In genomic region chr15:86078481-86079216, GRCm38 (mm10) we compare ENCODE assay signal across 14 mouse cellular contexts. TPM values are rescaled to one million over a fixed set of nuclear protein-coding genes. Genes with fewer than 3 reads are reported as not detected.
A peak's percentile ranks its signal among the peaks of the same experiment; 100 is the strongest.
DNase-seq lines count a peak whose midpoint lies in the region; ATAC-seq and TF ChIP-seq lines count a peak whose summit lies in the region.
"Had no signal": no experiment of that assay in that cellular context is flagged by ENCODE, and none has a peak within 500 bp of the region (broad histone marks: within the 10 kb centered on the region; RNA-seq: fewer than 3 reads in every experiment).

No protein-coding gene starts in this region.

- H3K4me2 ChIP-seq in heart, postnatal 0 days (ENCODE audit: low read depth, low read length): no peak overlapping the region
- no peak overlapping the region for H3K4me2 ChIP-seq in midbrain, embryonic 11.5 days
- no peak overlapping the region for H3K4me2 ChIP-seq in midbrain, embryonic 15.5 days
- H3K4me2 ChIP-seq: hindbrain, embryonic 12.5 days had no signal

- no peak for ATAC-seq in heart, postnatal 0 days (ENCODE audit: insufficient read depth, low read depth)
- no peak for ATAC-seq in midbrain, embryonic 11.5 days (ENCODE audit: low FRiP score)
- ATAC-seq in midbrain, embryonic 15.5 days (replicated peaks): no peak
- ATAC-seq: intestine, embryonic 16.5 days; Patski had no signal

- H3K4me1 ChIP-seq in kidney, adult 2 months (ENCODE audit: control insufficient read depth, insufficient read depth, low read length): peaks cover 33% of the 10 kb centered on the region
- peaks cover 61% of the 10 kb centered on the region for H3K4me1 ChIP-seq in heart, postnatal 0 days (ENCODE audit: control insufficient read depth, insufficient read depth)
- H3K4me1 ChIP-seq in midbrain, embryonic 11.5 days (ENCODE audit: control insufficient read depth, insufficient read depth, low read length): peaks cover 8% of the 10 kb centered on the region
- H3K4me1 ChIP-seq in midbrain, embryonic 15.5 days: peaks cover 29% of the 10 kb centered on the region

- no peak for TF ChIP-seq CTCF in kidney, adult 2 months (conservative IDR thresholded peaks at IDR 0.05; ENCODE audit: insufficient read depth, insufficient read length, low read depth, low read length)
- TF ChIP-seq CTCF in heart, postnatal 0 days (IDR thresholded peaks at IDR 0.05; ENCODE audit: low read depth): no peak

- WGBS in kidney, adult 2 months: 50% methylated on average over 18 of the region's 18 CpGs
- 60% methylated on average over 18 of the region's 18 CpGs for WGBS in heart, postnatal 0 days
- WGBS in midbrain, embryonic 11.5 days: 78% methylated on average over 18 of the region's 18 CpGs
- 77% methylated on average over 18 of the region's 18 CpGs for WGBS in midbrain, embryonic 15.5 days

- DNase-seq in heart, adult 11 months: peak; percentile 95
- no peak for DNase-seq in heart, postnatal 4 days
- DNase-seq in kidney, adult 2 months: peak; percentile 50
- DNase-seq in kidney, adult 11 months: no peak
- DNase-seq in heart, postnatal 0 days (ENCODE audit: low spot score): no peak
- DNase-seq in kidney, postnatal 14 days: peak; percentile 61
- no peak for DNase-seq in midbrain, embryonic 11.5 days (ENCODE audit: low spot score, missing footprints)
- DNase-seq: cerebellum, adult 18-20 months; gastrocnemius, postnatal 10 days; lung, adult 2 months had no signal

- no peaks in the 10 kb centered on the region for H3K9me3 ChIP-seq in heart, postnatal 0 days (replicated peaks; ENCODE audit: control insufficient read depth, low read length)
- no peaks in the 10 kb centered on the region for H3K9me3 ChIP-seq in midbrain, embryonic 11.5 days (ENCODE audit: control insufficient read depth, low read length)
- H3K9me3 ChIP-seq in midbrain, embryonic 15.5 days: no peaks in the 10 kb centered on the region
- H3K9me3 ChIP-seq: hindbrain, embryonic 12.5 days had no signal

- H3K36me3 ChIP-seq in kidney, adult 2 months (ENCODE audit: control insufficient read depth, insufficient read depth, low read length): no peaks in the 10 kb centered on the region
- H3K36me3 ChIP-seq in heart, postnatal 0 days (replicated peaks; ENCODE audit: control insufficient read depth, insufficient read depth, low read length): no peaks in the 10 kb centered on the region
- no peaks in the 10 kb centered on the region for H3K36me3 ChIP-seq in midbrain, embryonic 11.5 days (ENCODE audit: control insufficient read depth, insufficient read depth, low read length)
- no peaks in the 10 kb centered on the region for H3K36me3 ChIP-seq in midbrain, embryonic 15.5 days (replicated peaks)

- TF ChIP-seq POLR2A in kidney, adult 2 months (IDR thresholded peaks at IDR 0.05; ENCODE audit: low read depth, low read length): no peak

- no peak overlapping the region for H3K9ac ChIP-seq in heart, postnatal 0 days (replicated peaks; ENCODE audit: low read depth, low read length)
- H3K9ac ChIP-seq in midbrain, embryonic 11.5 days (ENCODE audit: low read length): no peak overlapping the region
- no peak overlapping the region for H3K9ac ChIP-seq in midbrain, embryonic 15.5 days
- H3K9ac ChIP-seq: hindbrain, embryonic 12.5 days had no signal

- H3K4me3 ChIP-seq in kidney, adult 2 months (ENCODE audit: insufficient read depth, low read depth, low read length): no peak overlapping the region
- H3K4me3 ChIP-seq in heart, postnatal 0 days (ENCODE audit: low read depth, low read length): no peak overlapping the region
- H3K4me3 ChIP-seq in midbrain, embryonic 11.5 days (ENCODE audit: low read depth, low read length): no peak overlapping the region
- H3K4me3 ChIP-seq in midbrain, embryonic 15.5 days: no peak overlapping the region
- H3K4me3 ChIP-seq: hindbrain, embryonic 12.5 days had no signal

- TF ChIP-seq EP300 in heart, postnatal 0 days (IDR thresholded peaks at IDR 0.05; ENCODE audit: low read depth): no peak

- H3K27me3 ChIP-seq in kidney, adult 2 months (replicated peaks; ENCODE audit: control insufficient read depth, insufficient read depth, low read length): no peaks in the 10 kb centered on the region
- H3K27me3 ChIP-seq in heart, postnatal 0 days (ENCODE audit: control insufficient read depth, insufficient read depth, low read length): no peaks in the 10 kb centered on the region
- no peaks in the 10 kb centered on the region for H3K27me3 ChIP-seq in midbrain, embryonic 11.5 days (ENCODE audit: control insufficient read depth, insufficient read depth, low read length)
- H3K27me3 ChIP-seq in midbrain, embryonic 15.5 days (replicated peaks): no peaks in the 10 kb centered on the region
- H3K27me3 ChIP-seq: hindbrain, embryonic 12.5 days; Patski had no signal

- peak overlapping the region; percentile 70 for H3K27ac ChIP-seq in kidney, adult 2 months (ENCODE audit: insufficient read depth, low read depth, low read length)
- H3K27ac ChIP-seq in heart, postnatal 0 days (ENCODE audit: low read depth): peak overlapping the region; percentile 74
- no peak overlapping the region for H3K27ac ChIP-seq in midbrain, embryonic 11.5 days (ENCODE audit: low read depth, low read length)
- no peak overlapping the region for H3K27ac ChIP-seq in midbrain, embryonic 15.5 days
- H3K27ac ChIP-seq: hindbrain, embryonic 12.5 days had no signal

RNA-seq across cellular contexts. Expression of gene Gramd4, which starts 21.2 kb away (rescaled TPM):
- 10 to 100 TPM; 30.1 to 33.6 TPM for total RNA-seq in heart, postnatal 4 days (2021)
- 18.9 and 20.6 TPM in 2 replicates for polyA plus RNA-seq in kidney, adult 2 months (2012; rRNA removed)
- total RNA-seq in heart, postnatal 0 days (2014; rRNA removed; ENCODE audit: low replicate concordance): 31.8 and 35.0 TPM in 2 replicates
- 15.4 and 16.2 TPM in 2 replicates for polyA plus RNA-seq in heart, postnatal 0 days (2015; fragmentation: Nextera tagmentation; extraction: Ambion mirVana)
- 7.8 and 8.9 TPM in 2 replicates for polyA plus RNA-seq in midbrain, embryonic 11.5 days (2014; fragmentation: Nextera tagmentation; extraction: Ambion mirVana)
- 41.0 and 41.7 TPM in 2 replicates for polyA plus RNA-seq in midbrain, embryonic 15.5 days (2015; fragmentation: Nextera tagmentation; extraction: Ambion mirVana)

RNA-seq across cellular contexts. Expression of gene Celsr1, which starts 45.1 kb away (rescaled TPM):
- 10 to 100 TPM; 20.0 to 21.3 TPM for total RNA-seq in heart, postnatal 4 days (2021)
- polyA plus RNA-seq in kidney, adult 2 months (2012; rRNA removed): 12.4 and 16.8 TPM in 2 replicates
- 17.4 and 18.0 TPM in 2 replicates for total RNA-seq in heart, postnatal 0 days (2014; rRNA removed; ENCODE audit: low replicate concordance)
- polyA plus RNA-seq in heart, postnatal 0 days (2015; fragmentation: Nextera tagmentation; extraction: Ambion mirVana): 0.80 and 0.97 TPM in 2 replicates
- 4.1 and 4.9 TPM in 2 replicates for polyA plus RNA-seq in midbrain, embryonic 11.5 days (2014; fragmentation: Nextera tagmentation; extraction: Ambion mirVana)
- polyA plus RNA-seq in midbrain, embryonic 15.5 days (2015; fragmentation: Nextera tagmentation; extraction: Ambion mirVana): 1.6 and 2.2 TPM in 2 replicates

Comparison
In these comparisons a context has a peak if more than half of its experiments do, and no peak if none do; other contexts are left out.
1. DNase-seq: peak in heart, adult 11 months (single experiment), kidney, adult 2 months (single experiment) and kidney, postnatal 14 days (single experiment); none in heart, postnatal 4 days (single experiment), kidney, adult 11 months (single experiment), heart, postnatal 0 days (single experiment) and midbrain, embryonic 11.5 days (single experiment).
2. H3K27ac ChIP-seq: peak in kidney, adult 2 months (single experiment) and heart, postnatal 0 days (single experiment); none in midbrain, embryonic 11.5 days (single experiment) and midbrain, embryonic 15.5 days (single experiment).